Mouse (Mus musculus) G1E-ER4 (cell line): ENCODE measurements around the gene Rcan1. TPM values are rescaled to one million over a fixed set of nuclear protein-coding genes. Genes with fewer than 3 reads are reported as not detected.

Experiments
- GATA1 ChIP-seq: IDR thresholded peaks from one replicate; pipeline ENCODE4 v1.8.0; 2012; ENCODE audit warnings: low read length, inconsistent platforms
- polyA plus RNA-seq: library from polyadenylated mRNA; stranded (reverse); fragments of >175 nt; gene quantifications from 2 replicates; pipeline ENCODE4 v1.2.3, GENCODE M21; 2012

Gene Rcan1
- polyA plus RNA-seq, 1 experiment = 18.7 TPM

GRCm38 (mm10) chr16:92451516-92452072 is 19.1 kb downstream of the Rcan1 start:
- TF ChIP-seq GATA1 = no peak

GRCm38 (mm10) chr16:92450331-92450730 is 20.3 kb downstream of the Rcan1 start:
- no peak for TF ChIP-seq GATA1

GRCm38 (mm10) chr16:92449080-92449479 is 21.6 kb downstream of the Rcan1 start:
- no peak for TF ChIP-seq GATA1

- no peak for TF ChIP-seq GATA1
These were observed 25.3 kb downstream of the Rcan1 start for GRCm38 (mm10) chr16:92445377-92445776.

- TF ChIP-seq GATA1 = no peak
These were observed 27.0 kb downstream of the Rcan1 start for GRCm38 (mm10) chr16:92443644-92444113.

GRCm38 (mm10) chr16:92442946-92443345 is 27.7 kb downstream of the Rcan1 start:
- TF ChIP-seq GATA1 = no peak

- no peak for TF ChIP-seq GATA1
These were observed 28.5 kb downstream of the Rcan1 start for GRCm38 (mm10) chr16:92442150-92442549.

GRCm38 (mm10) chr16:92441203-92441602 is 29.5 kb downstream of the Rcan1 start:
- no peak for TF ChIP-seq GATA1

GRCm38 (mm10) chr16:92440229-92440628 is 30.4 kb downstream of the Rcan1 start:
- no peak for TF ChIP-seq GATA1

- TF ChIP-seq GATA1 = no peak
These were observed 30.9 kb downstream of the Rcan1 start for GRCm38 (mm10) chr16:92439775-92440174.

GRCm38 (mm10) chr16:92435431-92435985 is 35.2 kb downstream of the Rcan1 start:
- no peak for TF ChIP-seq GATA1

GRCm38 (mm10) chr16:92433176-92433575 is 37.5 kb downstream of the Rcan1 start:
- TF ChIP-seq GATA1 = no peak

DNA sequence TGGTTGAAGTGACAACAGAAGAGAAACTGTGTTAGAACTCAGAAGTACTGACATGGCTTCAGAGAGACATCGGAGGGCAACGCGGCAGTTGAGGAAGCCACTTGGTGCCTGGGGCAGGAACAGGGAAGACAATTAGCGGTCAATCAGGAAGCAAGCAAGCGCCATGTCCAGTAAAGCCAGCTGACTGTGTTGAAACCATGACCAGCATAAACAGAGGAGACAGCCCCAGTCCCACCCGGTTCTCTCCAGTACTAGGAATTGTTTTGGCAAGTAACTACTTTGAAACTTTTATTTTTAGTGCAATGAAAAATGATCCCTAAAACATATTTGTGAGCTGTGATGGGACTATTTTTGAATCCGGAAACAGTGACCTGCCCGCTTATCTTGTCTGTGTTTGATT is 39.9 kb downstream of the Rcan1 start:
- TF ChIP-seq GATA1 = no peak

GRCm38 (mm10) chr16:92428197-92428950 is 42.3 kb downstream of the Rcan1 start:
- no peak for TF ChIP-seq GATA1

DNA sequence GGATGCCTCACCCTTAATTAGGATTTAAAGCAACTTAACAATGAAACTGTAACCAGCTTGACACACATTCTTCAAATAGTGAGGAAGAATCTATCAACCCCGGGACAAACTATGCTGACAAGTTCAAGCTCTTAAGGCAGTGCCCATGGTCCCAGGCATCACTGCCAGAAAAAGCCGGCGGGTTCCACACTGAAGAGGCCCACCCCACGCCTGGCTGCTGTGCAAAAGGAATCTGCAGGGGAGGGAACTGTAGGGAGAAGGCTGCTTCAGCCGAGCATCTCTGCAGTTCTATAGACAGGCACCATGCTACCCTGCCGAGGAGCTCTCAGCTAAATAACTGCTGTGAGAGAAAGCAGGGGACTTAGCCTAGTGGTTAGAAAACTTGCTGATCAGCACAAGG is 44.0 kb downstream of the Rcan1 start:
- TF ChIP-seq GATA1 = no peak

DNA sequence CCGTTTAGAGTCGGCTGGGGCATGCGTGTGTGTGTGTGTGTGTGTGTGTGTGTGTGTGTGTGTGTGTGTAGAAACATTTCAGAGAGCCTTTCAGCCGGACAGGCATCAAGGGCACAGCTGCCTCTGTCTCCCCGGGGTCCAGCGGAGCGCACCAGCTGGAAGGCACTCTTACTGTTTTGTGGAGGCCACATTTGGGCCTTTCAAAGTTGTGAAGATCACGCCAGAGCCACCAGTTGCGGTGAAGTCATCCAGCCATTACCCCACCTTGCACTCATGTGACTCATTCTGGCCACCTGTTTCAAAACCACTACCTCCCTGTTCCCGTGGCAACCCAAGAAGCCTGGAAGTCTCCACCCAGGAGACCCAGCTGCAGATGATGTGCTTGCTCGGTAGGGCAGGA is 44.8 kb downstream of the Rcan1 start:
- TF ChIP-seq GATA1 = no peak

- no peak for TF ChIP-seq GATA1
These were observed 47.3 kb downstream of the Rcan1 start for GRCm38 (mm10) chr16:92423363-92423762.
